In genomic region chr13:55809041-55809623, GRCm38 (mm10) we compare ENCODE assay signal across 27 mouse cellular contexts. TPM values are rescaled to one million over a fixed set of nuclear protein-coding genes. Genes with fewer than 3 reads are reported as not detected.
A peak's percentile ranks its signal among the peaks of the same experiment; 100 is the strongest.
DNase-seq lines count a peak whose midpoint lies in the region; ATAC-seq and TF ChIP-seq lines count a peak whose summit lies in the region.
"Had no signal": no experiment of that assay in that cellular context is flagged by ENCODE, and none has a peak within 500 bp of the region (broad histone marks: within the 10 kb centered on the region; RNA-seq: fewer than 3 reads in every experiment).

No protein-coding gene starts in this region.

- H3K27me3 ChIP-seq in kidney, adult 2 months (replicated peaks; ENCODE audit: control insufficient read depth, insufficient read depth, low read length) = no peaks in the 10 kb centered on the region
- no peaks in the 10 kb centered on the region for H3K27me3 ChIP-seq in kidney, embryonic 15.5 days
- 0 out of 2 replicates have a peak, but pooled peaks cover 2% of the 10 kb centered on the region for H3K27me3 ChIP-seq in liver, postnatal 0 days (ENCODE audit: insufficient read depth, low read length)
- H3K27me3 ChIP-seq in hindbrain, embryonic 12.5 days = peaks cover 6% of the 10 kb centered on the region
- no peaks in the 10 kb centered on the region; the same call in 1 of the 2 replicates for H3K27me3 ChIP-seq in forebrain, embryonic 12.5 days
- H3K27me3 ChIP-seq: embryonic facial prominence, embryonic 13.5 days; limb, embryonic 12.5 days; liver, embryonic 15.5 days; midbrain, embryonic 15.5 days had no signal

- H3K36me3 ChIP-seq in kidney, adult 2 months (ENCODE audit: control insufficient read depth, insufficient read depth, low read length) = no peaks in the 10 kb centered on the region
- H3K36me3 ChIP-seq in kidney, embryonic 15.5 days = no peaks in the 10 kb centered on the region
- H3K36me3 ChIP-seq in liver, postnatal 0 days (replicated peaks; ENCODE audit: insufficient read depth, low read length) = no peaks in the 10 kb centered on the region
- H3K36me3 ChIP-seq in hindbrain, embryonic 12.5 days = no peaks in the 10 kb centered on the region
- H3K36me3 ChIP-seq in forebrain, embryonic 12.5 days (replicated peaks) = no peaks in the 10 kb centered on the region
- H3K36me3 ChIP-seq: embryonic facial prominence, embryonic 13.5 days; forebrain, embryonic 10.5 days; limb, embryonic 12.5 days; liver, embryonic 15.5 days; midbrain, embryonic 15.5 days had no signal

- 0 out of 2 replicates have a peak, but pooled peaks have one; percentile 0 for TF ChIP-seq CTCF in kidney, adult 2 months (conservative IDR thresholded peaks at IDR 0.05; ENCODE audit: insufficient read depth, insufficient read length, low read depth, low read length)
- TF ChIP-seq CTCF in liver, postnatal 0 days (IDR thresholded peaks at IDR 0.05; ENCODE audit: low read depth) = peak; percentile 33; the same call in 1 of the 2 replicates

- 72% methylated on average over 7 of the region's 7 CpGs for WGBS in kidney, adult 2 months
- WGBS in kidney, embryonic 15.5 days = 71% methylated on average over 7 of the region's 7 CpGs
- WGBS in liver, postnatal 0 days (ENCODE audit: insufficient replicate concordance) = 64% methylated on average over 7 of the region's 7 CpGs
- 73% methylated on average over 7 of the region's 7 CpGs for WGBS in hindbrain, embryonic 12.5 days
- 69% methylated on average over 7 of the region's 7 CpGs for WGBS in forebrain, embryonic 12.5 days

- no peak for ATAC-seq in kidney, embryonic 15.5 days (replicated peaks; ENCODE audit: low FRiP score)
- no peak for ATAC-seq in liver, postnatal 0 days
- ATAC-seq in hindbrain, embryonic 12.5 days (ENCODE audit: low FRiP score) = no peak
- no peak for ATAC-seq in forebrain, embryonic 12.5 days (ENCODE audit: low FRiP score)
- ATAC-seq: forebrain, embryonic 16.5 days; midbrain, embryonic 15.5 days had no signal

- no peak overlapping the region for H3K27ac ChIP-seq in kidney, adult 2 months (ENCODE audit: insufficient read depth, low read depth, low read length)
- H3K27ac ChIP-seq in kidney, embryonic 15.5 days = no peak overlapping the region
- H3K27ac ChIP-seq in liver, postnatal 0 days (ENCODE audit: low read depth) = no peak overlapping the region
- H3K27ac ChIP-seq in hindbrain, embryonic 12.5 days = no peak overlapping the region
- H3K27ac ChIP-seq in forebrain, embryonic 12.5 days = no peak overlapping the region
- H3K27ac ChIP-seq: embryonic facial prominence, embryonic 13.5 days; forebrain, embryonic 10.5 days; hindbrain, embryonic 14.5 days; left cerebral cortex, adult 2 months; limb, embryonic 12.5 days; liver, embryonic 15.5 days; midbrain, embryonic 15.5 days had no signal

- no peaks in the 10 kb centered on the region for H3K9me3 ChIP-seq in kidney, embryonic 15.5 days (replicated peaks)
- H3K9me3 ChIP-seq in liver, postnatal 0 days (ENCODE audit: low read length) = no peaks in the 10 kb centered on the region
- no peaks in the 10 kb centered on the region for H3K9me3 ChIP-seq in hindbrain, embryonic 12.5 days (replicated peaks)
- H3K9me3 ChIP-seq in forebrain, embryonic 12.5 days = no peaks in the 10 kb centered on the region
- H3K9me3 ChIP-seq: embryonic facial prominence, embryonic 13.5 days; forebrain, embryonic 10.5 days; limb, embryonic 12.5 days; liver, embryonic 15.5 days; midbrain, embryonic 15.5 days had no signal

- H3K4me2 ChIP-seq in kidney, embryonic 15.5 days = no peak overlapping the region
- H3K4me2 ChIP-seq in liver, postnatal 0 days (ENCODE audit: low read depth, low read length) = no peak overlapping the region
- no peak overlapping the region for H3K4me2 ChIP-seq in hindbrain, embryonic 12.5 days (replicated peaks)
- no peak overlapping the region for H3K4me2 ChIP-seq in forebrain, embryonic 12.5 days
- H3K4me2 ChIP-seq: embryonic facial prominence, embryonic 13.5 days; hindbrain, embryonic 14.5 days; limb, embryonic 12.5 days; liver, embryonic 15.5 days; midbrain, embryonic 15.5 days had no signal

- no peak for DNase-seq in kidney, adult 2 months
- DNase-seq in liver, postnatal 0 days = no peak
- DNase-seq in liver (no peak), 3T3-L1 (ENCODE audit: low read depth, low spot score) (peak; percentile 5), 416B (ENCODE audit: low read depth) (peak; percentile 15)
- DNase-seq: adrenal gland, postnatal 25 days; cerebellum, adult 11-12 months; cerebellum, adult 9-11 months; embryo, embryonic 11 days; heart, postnatal 4 days; kidney, adult 8-10 months; kidney, postnatal 14 days; lung, postnatal 10 days; spleen, adult 18-20 months had no signal

- H3K9ac ChIP-seq in kidney, embryonic 15.5 days = no peak overlapping the region
- no peak overlapping the region for H3K9ac ChIP-seq in liver, postnatal 0 days (replicated peaks)
- H3K9ac ChIP-seq in hindbrain, embryonic 12.5 days = no peak overlapping the region
- H3K9ac ChIP-seq in forebrain, embryonic 12.5 days = no peak overlapping the region
- H3K9ac ChIP-seq: embryonic facial prominence, embryonic 13.5 days; hindbrain, embryonic 14.5 days; limb, embryonic 12.5 days; liver, embryonic 15.5 days; midbrain, embryonic 15.5 days had no signal

- no peak for TF ChIP-seq POLR2A in kidney, adult 2 months (IDR thresholded peaks at IDR 0.05; ENCODE audit: low read depth, low read length)

- TF ChIP-seq EP300 in liver, postnatal 0 days (IDR thresholded peaks at IDR 0.05; ENCODE audit: low read depth) = no peak

- no peaks in the 10 kb centered on the region for H3K4me1 ChIP-seq in kidney, adult 2 months (ENCODE audit: control insufficient read depth, insufficient read depth, low read length)
- no peaks in the 10 kb centered on the region for H3K4me1 ChIP-seq in kidney, embryonic 15.5 days
- no peaks in the 10 kb centered on the region for H3K4me1 ChIP-seq in liver, postnatal 0 days (ENCODE audit: insufficient read depth)
- H3K4me1 ChIP-seq in hindbrain, embryonic 12.5 days = no peaks in the 10 kb centered on the region
- no peaks in the 10 kb centered on the region for H3K4me1 ChIP-seq in forebrain, embryonic 12.5 days
- H3K4me1 ChIP-seq: liver, embryonic 15.5 days; midbrain, embryonic 15.5 days had no signal

- no peak overlapping the region for H3K4me3 ChIP-seq in kidney, adult 2 months (ENCODE audit: insufficient read depth, low read depth, low read length)
- H3K4me3 ChIP-seq in kidney, embryonic 15.5 days (replicated peaks) = no peak overlapping the region
- H3K4me3 ChIP-seq in liver, postnatal 0 days (ENCODE audit: low read depth, low read length) = no peak overlapping the region
- no peak overlapping the region for H3K4me3 ChIP-seq in hindbrain, embryonic 12.5 days
- H3K4me3 ChIP-seq in forebrain, embryonic 12.5 days (replicated peaks) = no peak overlapping the region
- H3K4me3 ChIP-seq: embryonic facial prominence, embryonic 13.5 days; forebrain, embryonic 10.5 days; left cerebral cortex, adult 2 months; limb, embryonic 12.5 days; liver, embryonic 15.5 days; midbrain, embryonic 15.5 days had no signal

RNA-seq across cellular contexts. Expression of gene Catsper3, which starts 24.8 kb away (rescaled TPM):
- polyA plus RNA-seq in kidney, adult 2 months (2012; rRNA removed) = 0.19 and 0.30 TPM in 2 replicates
- polyA plus RNA-seq in kidney, embryonic 15.5 days (2015; fragmentation: Nextera tagmentation; extraction: Ambion mirVana) = not detected in 2 replicates
- 0.13 TPM in 2 replicates for polyA plus RNA-seq in liver, postnatal 0 days (2015; fragmentation: Nextera tagmentation; extraction: Ambion mirVana)
- polyA plus RNA-seq in hindbrain, embryonic 12.5 days (2016; fragmentation: Nextera tagmentation; extraction: Ambion mirVana) = not detected in 2 replicates
- polyA plus RNA-seq in forebrain, embryonic 12.5 days (2016; fragmentation: Nextera tagmentation; extraction: Ambion mirVana) = not detected in 2 replicates
- polyA plus RNA-seq: embryonic facial prominence, embryonic 13.5 days; forebrain, embryonic 16.5 days; hindbrain, embryonic 14.5 days; liver, embryonic 15.5 days; neural tube, embryonic 11.5 days had no signal

RNA-seq across cellular contexts. Expression of gene Pitx1, which starts 26.9 kb away (rescaled TPM):
- 0.03 and 0.05 TPM in 2 replicates for polyA plus RNA-seq in kidney, adult 2 months (2012; rRNA removed)
- polyA plus RNA-seq in kidney, embryonic 15.5 days (2015; fragmentation: Nextera tagmentation; extraction: Ambion mirVana) = 2.0 and 3.6 TPM in 2 replicates
- polyA plus RNA-seq in liver, postnatal 0 days (2015; fragmentation: Nextera tagmentation; extraction: Ambion mirVana) = not detected in 2 replicates
- polyA plus RNA-seq in hindbrain, embryonic 12.5 days (2016; fragmentation: Nextera tagmentation; extraction: Ambion mirVana) = 0.61 and 0.81 TPM in 2 replicates
- polyA plus RNA-seq in forebrain, embryonic 12.5 days (2016; fragmentation: Nextera tagmentation; extraction: Ambion mirVana) = 1.7 and 2.8 TPM in 2 replicates
- polyA plus RNA-seq: forebrain, embryonic 16.5 days; gonadal fat pad, adult 2 months; hindbrain, embryonic 14.5 days had no signal

Comparison
In these comparisons a context has a peak if more than half of its experiments do, and no peak if none do; other contexts are left out.
1. DNase-seq: peak in 3T3-L1 (single experiment) and 416B (single experiment); none in kidney, adult 2 months (single experiment), liver, postnatal 0 days (single experiment) and liver (single experiment).